Mouse (Mus musculus) frontal cortex, postnatal 25 days (tissue): ENCODE measurements around the gene Zfp386.

Experiments used
- DNase-seq, 2 experiments: peaks; one replicate each; pipeline ENCODE4 v3.0.0; 2022; ENCODE audit warnings: low spot score in 2 of 2

Gene Zfp386

DNA sequence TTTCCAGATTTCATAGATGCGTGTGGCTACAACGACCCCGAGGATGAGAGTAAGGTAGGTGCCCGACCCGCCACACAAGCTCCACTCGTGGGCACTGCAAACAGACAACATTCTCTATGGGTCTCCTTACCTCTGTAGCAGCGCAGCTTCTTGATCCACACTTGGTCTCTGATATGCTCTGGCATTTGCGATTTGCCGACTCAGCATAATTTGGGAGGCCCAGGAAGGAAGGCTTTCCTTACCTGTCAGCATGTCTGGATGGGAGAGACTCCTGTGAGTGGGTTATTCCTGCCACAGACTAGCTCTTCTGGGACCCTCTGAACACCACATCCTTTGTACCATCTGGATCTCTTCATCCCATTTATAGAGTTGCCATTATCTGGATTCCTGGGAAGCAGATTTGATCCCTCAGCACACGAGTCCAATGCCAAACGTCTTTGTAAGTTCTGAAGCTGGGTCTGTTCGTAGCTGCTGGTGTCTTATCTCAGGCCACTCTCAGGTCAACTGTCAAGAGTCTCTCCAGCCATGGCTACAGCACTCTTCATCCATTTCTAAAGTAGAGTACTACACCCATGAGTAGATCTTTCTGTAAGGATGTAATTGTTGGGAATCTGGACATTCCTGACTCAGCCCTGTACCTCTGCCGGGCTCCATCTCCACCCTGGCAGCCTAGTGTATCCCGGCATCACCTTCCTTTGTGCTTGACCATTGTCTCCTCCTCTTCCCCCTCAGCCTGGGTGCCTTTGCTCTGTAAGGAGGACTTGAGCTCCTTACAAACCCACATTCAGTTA lies 47.4 kb downstream of the Zfp386 start:
- DNase-seq = no peak

DNA sequence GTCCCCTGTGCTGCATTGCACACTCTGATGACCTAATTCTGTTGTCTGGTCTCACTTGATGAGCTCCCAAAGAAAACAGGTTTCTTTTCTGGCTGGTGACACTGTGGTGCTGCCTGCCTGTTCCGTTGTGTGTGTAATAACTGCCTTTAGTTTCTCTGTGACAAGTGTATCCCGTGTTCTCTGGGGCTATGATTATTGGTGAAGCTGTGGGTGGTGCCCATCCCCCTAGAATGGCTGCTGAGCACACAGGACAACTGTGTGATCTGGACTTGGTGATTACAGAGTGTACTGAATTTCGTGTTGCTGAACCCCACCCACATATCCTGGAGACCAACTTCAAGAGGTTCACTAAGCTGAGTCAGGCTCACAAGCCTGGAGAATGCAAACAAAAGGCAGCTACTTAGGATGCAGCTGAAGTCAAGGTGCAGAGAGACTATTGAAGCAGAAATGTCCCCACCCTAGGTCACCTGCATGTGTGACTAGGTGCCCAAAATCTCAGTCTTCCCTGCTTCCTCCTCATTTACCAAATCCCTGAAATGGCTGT lies 48.9 kb downstream of the Zfp386 start:
- DNase-seq = no peak

DNA sequence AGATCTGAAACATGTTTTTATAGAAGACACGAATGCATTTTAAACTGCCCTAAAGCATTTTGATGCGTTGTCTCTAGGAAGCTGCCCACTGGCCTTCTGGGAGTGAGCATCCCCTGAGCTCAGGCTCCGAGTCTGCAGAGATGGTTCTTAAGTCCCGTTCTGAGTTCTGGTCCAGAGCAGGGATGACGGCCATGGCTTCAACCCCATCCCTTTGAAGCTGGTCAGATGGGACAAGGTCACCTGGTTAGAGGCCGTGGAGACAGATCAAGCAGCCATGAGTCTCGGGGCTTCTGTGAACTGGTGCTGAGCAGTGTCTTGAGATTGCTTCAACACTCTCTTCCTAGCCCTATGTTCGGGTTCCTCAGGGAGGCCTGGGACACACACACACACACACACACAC lies 49.6 kb downstream of the Zfp386 start:
- DNase-seq = no peak

GRCm38 (mm10) chr12:116101945-116102344 lies 54.4 kb downstream of the Zfp386 start:
- no peak for DNase-seq

- DNase-seq = no peak
Observed at GRCm38 (mm10) chr12:116109451-116110353, 62.2 kb downstream of the Zfp386 start.

DNA sequence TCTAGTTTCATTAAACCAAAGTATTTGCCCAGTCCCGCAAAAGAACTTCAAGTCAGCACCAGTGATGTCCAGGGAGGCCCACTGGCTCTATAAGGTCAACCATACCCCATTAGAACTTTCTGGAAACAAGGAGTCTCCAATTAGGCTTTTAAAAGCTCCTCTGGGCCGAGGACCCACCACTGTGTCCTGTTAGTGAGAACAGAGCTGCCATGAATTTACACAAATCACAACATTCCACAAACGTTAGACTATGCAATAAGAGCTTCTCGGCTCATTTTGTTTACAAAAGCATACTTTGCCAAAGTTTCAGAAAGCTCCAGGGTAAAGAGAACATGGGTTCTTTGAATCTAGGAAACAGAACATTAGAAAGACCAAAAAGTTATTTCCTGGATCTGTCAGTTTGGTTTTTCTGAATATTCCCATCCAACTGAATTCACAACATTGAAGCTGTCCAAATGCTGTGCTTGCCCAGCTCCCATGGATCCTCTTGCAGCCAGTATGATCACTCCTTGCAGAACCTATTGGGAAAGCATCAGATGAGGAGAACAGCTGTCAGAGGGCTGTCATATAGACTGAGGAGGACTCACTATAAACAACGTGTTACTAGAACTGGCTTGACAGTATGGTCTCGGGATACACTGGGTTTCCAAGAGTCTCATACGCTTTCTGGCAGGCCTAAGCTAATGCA lies 63.6 kb downstream of the Zfp386 start:
- no peak for DNase-seq
